Mouse (Mus musculus): ENCODE measurements around the gene 4930558C23Rik.
"Not testable (repeated sequence)": the region's sequence is repeated elsewhere in the genome, so short reads cannot be mapped to it uniquely, and the experiment has no call there.

4930558C23Rik gene

DNA sequence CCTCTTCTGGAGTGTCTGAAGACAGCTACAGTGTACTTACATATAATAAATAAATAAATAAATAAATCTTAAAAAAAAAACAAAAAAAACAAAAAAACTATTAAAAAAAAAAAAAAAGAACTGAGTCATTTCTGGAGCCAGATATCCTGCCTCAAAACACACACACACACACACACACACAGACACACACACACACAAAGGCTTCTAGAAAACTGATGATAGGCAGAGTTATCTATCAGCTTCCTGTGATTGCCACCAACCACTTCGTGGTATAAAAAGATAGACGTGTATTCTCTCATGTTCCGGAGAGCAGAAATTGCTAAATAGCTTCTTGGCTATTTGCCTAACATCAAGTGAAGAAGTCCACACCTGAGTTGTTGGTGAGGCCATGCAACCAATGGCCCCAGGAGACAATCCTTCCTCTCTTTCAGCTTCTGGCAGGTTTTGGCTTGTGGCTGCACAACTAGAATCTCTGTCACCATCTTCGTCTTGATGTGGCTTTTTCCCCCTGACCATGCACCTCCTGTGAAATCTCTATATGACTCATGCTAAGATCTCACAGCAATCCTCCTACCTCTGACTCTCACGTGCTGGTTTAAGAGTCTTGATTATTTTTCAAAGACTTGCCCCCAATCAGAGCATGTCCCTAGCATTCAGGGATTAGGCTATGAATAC, 17.1 kb downstream of the 4930558C23Rik start:
- in situ Hi-C loops (cut with MboI; ENCODE audit: unreplicated experiment in 2 of 2): no loop called here

GRCm38 (mm10) chr3:95373208-95373607, 29.4 kb downstream of the 4930558C23Rik start:
- in situ Hi-C loops (cut with MboI; ENCODE audit: unreplicated experiment in 2 of 2): loop anchor here in 1 of 2 experiments (5.0 kb wide), 1 partner anchor 34 kb away; no protein-coding TSS in a partner anchor

GRCm38 (mm10) chr3:95370101-95370500, 32.5 kb downstream of the 4930558C23Rik start:
- in situ Hi-C loops (cut with MboI; ENCODE audit: unreplicated experiment in 2 of 2): loop anchor here in 1 of 2 experiments (5.0 kb wide), 1 partner anchor 37 kb away; no protein-coding TSS in a partner anchor

DNA sequence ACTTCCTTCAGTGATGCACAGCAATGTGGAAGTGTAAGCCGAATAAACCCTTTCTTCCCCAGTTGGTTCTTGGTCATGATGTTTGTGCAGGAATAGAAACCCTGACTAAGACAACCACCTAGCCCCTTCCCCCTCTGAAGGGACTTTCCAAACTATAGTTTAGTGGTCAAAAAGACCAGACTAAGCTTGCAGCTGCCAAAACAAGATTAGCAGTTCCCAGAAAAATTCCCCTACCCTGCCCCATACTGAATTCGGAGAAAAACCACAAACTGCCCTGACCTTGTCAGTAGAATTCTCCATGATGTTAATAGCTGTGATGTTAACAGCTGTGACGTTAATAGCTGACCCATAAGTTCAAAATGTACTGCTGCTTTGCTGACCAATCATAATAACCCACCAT, 42.4 kb downstream of the 4930558C23Rik start:
- in situ Hi-C loops (cut with MboI; ENCODE audit: unreplicated experiment in 2 of 2): not testable (repeated sequence)

DNA sequence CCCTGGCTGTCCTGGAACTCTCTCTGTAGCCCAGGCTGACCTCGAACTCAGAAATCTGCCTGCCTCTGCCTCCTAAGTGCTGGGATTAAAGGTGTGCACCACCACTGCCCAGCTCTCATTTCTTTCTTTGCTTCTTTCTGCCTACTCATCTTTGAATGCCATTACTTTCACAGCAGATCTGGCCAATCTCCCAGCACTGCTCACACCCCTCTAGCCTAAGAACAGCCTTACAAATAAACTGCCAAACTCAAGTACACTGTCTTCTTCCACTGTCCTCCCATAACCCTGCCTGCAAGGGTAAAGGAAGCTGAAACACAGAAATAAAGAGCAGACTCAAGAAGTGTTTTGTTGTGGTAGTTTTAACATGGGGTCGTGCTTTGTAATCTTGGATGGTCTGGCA, 44.9 kb downstream of the 4930558C23Rik start:
- in situ Hi-C loops (cut with MboI; ENCODE audit: unreplicated experiment in 2 of 2): no loop called here

GRCm38 (mm10) chr3:95356701-95357449, 45.8 kb downstream of the 4930558C23Rik start, which contains the start of gene Setdb1:
Setdb1 (minus strand) TSS chr3:95357202.
- in situ Hi-C loops (cut with MboI; ENCODE audit: unreplicated experiment in 2 of 2): not testable (repeated sequence)

DNA sequence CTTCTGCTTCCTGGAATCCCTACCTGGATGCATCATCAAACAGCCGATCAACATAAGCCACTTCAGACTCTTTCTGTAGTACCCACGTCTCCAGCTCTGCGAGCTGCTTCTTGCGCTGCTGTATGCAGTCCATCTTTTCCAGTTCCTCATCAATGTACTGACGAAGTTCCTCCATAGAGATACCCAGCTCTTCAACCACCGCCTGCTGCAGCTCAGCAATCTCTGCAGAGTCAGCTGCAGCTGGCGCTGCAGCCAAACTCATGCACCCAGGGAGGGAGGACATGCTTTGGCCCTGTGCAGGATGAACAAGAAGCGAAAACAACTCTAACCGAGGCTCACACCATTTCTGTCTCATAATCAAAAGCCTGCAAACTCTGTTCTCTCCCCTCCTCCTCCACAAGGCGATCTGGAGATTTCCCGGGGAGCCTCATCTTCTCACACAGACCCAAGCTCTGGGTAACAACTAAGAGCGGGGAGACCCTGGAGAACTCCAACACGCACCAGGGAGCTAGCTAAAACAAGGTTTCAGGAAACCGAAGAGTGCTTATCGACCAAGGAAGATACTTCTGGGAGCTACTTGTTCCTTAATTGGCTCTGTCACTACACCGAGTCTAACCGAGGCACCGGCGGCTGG, 46.6 kb downstream of the 4930558C23Rik start:
- in situ Hi-C loops (cut with MboI; ENCODE audit: unreplicated experiment in 2 of 2): not testable (repeated sequence)

GRCm38 (mm10) chr3:95349491-95349890, 53.1 kb downstream of the 4930558C23Rik start:
- in situ Hi-C loops (cut with MboI; ENCODE audit: unreplicated experiment in 2 of 2): loop anchor here in 1 of 2 experiments (25.0 kb wide), 1 partner anchor 263 kb away; the partner anchor contains the start of gene Ensa

GRCm38 (mm10) chr3:95348343-95348742, 54.3 kb downstream of the 4930558C23Rik start:
- in situ Hi-C loops (cut with MboI; ENCODE audit: unreplicated experiment in 2 of 2): loop anchor here in 1 of 2 experiments (25.0 kb wide), 1 partner anchor 264 kb away; the partner anchor contains the start of gene Ensa

DNA sequence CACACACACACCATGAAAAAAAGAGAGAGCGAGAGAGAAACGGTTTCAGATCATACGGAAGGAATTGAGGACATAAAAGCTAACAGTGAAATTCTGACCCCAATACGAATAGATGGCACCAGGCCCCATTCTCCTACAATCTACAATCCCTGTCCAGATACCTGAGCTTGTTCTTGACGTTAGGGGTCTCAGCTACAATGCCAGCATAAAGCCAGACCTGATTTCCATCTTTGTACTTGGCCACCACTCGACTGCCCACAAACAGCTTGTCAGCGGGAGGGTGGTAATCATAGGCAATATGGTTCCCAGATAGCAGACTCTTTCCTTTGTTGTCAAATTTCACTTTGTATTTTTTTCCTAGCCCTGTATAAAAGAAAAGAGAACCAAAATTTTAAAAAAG, 56.2 kb downstream of the 4930558C23Rik start:
- in situ Hi-C loops (cut with MboI; ENCODE audit: unreplicated experiment in 2 of 2): loop anchor here in 1 of 2 experiments (25.0 kb wide), 1 partner anchor 266 kb away; the partner anchor contains the start of gene Ensa

GRCm38 (mm10) chr3:95343356-95344000, 59.2 kb downstream of the 4930558C23Rik start:
- in situ Hi-C loops (cut with MboI; ENCODE audit: unreplicated experiment in 2 of 2): loop anchor here in 1 of 2 experiments (25.0 kb wide), 1 partner anchor 269 kb away; the partner anchor contains the start of gene Ensa

DNA sequence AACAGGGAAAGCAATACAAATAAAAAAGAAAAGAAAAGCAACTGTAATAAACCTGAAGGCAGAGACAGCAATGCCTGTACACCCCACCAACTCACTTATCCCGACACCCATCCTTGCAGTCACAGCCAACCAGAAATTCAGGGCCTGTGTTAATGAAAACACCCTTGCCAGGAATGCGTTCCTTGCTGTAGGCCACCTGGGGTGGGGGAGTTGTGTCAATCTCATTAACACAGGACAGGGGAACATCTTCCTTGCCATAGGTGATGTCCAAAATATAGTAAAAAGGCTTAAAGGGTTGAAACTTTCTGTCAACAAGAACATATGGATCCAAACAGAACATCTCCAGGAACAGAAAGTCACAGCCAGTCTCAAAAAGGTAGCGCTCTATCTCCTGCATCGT, 64.4 kb downstream of the 4930558C23Rik start:
- in situ Hi-C loops (cut with MboI; ENCODE audit: unreplicated experiment in 2 of 2): loop anchor here in 1 of 2 experiments (25.0 kb wide), 1 partner anchor 274 kb away; the partner anchor contains the start of gene Ensa

DNA sequence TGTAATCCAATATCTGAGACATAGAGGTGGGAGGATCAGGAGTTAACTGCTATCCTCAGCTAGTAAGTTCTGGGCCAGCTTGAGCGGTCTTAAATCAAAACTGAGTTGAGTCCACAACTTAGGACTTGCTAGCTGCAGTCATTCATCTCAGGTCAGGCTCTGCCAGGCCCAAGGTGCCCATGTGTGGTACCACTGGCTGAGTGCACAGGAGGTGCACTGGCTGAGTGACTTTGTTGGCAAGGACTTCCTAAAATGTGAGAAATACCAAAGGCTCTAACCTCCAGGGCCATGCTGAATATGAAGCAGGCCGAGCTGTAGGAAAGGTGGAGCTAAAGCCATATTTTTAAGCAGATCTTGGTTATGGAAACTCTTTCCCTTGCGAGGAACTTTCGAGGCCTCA, 65.3 kb downstream of the 4930558C23Rik start:
- in situ Hi-C loops (cut with MboI; ENCODE audit: unreplicated experiment in 2 of 2): loop anchor here in 1 of 2 experiments (25.0 kb wide), 1 partner anchor 275 kb away; the partner anchor contains the start of gene Ensa
